Mouse (Mus musculus): ENCODE data around the gene Adcy3. TPM values are rescaled to one million over a fixed set of nuclear protein-coding genes. Genes with fewer than 3 reads are reported as not detected.

The Adcy3 gene
- total and polyA plus RNA-seq, 2 experiments from 2014 or later, result 11.5 to 40.4 TPM

DNA sequence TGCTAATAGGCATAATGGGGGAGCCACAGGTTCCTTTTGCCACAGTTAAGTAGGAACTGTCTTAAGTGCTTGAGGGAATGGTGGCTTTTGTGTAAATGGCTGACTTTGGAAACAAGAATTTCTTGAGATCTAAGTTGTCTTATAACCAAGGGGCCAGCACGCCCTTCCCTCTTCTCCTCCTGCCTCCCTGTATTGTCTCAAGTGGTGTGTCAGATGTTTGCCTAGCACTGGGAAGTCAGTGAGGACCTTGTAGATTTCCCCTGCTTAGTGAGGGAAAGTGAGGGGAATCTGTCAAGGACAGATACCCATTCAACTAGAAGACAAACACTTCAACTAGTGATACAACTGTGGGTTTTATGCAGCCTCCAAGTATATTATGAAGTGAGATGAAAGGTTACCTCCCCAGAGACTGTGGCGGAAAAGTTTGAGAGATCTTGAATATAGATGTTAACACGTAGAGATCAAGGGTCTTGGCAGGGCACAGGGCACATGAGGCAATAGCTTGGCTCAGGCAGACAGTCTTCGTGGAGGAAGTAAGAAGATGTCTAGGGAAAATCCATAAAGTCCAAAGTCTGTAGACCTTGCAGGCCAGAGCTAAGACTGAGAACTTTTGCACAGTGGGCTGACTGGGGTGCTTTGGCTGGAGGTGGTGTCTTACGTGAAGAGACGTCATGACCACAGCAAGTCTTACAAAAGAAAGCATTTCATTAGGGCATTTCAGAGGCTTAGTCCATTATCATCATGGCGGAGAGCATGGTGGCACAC lies 26.1 kb downstream of the Adcy3 start:
- H3K9me3 ChIP-seq (ENCODE audit: low read length), result no peaks in the 10 kb centered on the region
- no peak for TF ChIP-seq CTCF (IDR thresholded peaks at IDR 0.05; ENCODE audit: low read depth)

DNA sequence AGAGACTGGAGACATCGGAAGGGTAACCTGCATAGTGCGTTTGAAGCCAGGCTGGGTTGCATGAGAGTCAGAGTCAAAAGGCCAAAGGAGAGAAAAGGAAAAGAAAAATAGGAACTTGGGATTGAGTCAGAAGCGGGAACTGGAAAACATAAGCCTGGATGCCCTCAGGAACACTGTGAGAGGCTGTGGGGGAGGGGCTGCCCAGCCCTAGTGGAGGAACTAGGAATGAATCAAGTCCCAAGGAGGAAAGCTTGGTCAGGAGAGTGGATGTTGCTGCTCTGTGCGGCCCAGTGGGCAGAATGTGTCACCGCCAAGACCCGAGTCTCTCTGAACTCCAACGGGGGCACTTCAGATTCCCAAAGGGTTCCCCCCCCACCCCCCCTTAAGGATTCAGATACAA lies 27.4 kb downstream of the Adcy3 start:
- TF ChIP-seq CTCF (IDR thresholded peaks at IDR 0.05; ENCODE audit: low read depth), result peak; percentile 27; the same call in 1 of the 2 replicates
- no peak for DNase-seq (ENCODE audit: low spot score)

More for the DNA sequence above, 26.1 kb downstream of the Adcy3 start:
- H3K9ac ChIP-seq (replicated peaks; ENCODE audit: low read length), result no peak overlapping the region
- DNase-seq (ENCODE audit: low spot score) (no peak), ATAC-seq (no peak)
- H3K27ac ChIP-seq, result no peak overlapping the region
- no peak overlapping the region for H3K4me2 ChIP-seq (ENCODE audit: low read depth, low read length)
- 93% methylated on average over 7 of the region's 7 CpGs for WGBS
- H3K4me1 ChIP-seq (ENCODE audit: insufficient read depth, low read length), result no peaks in the 10 kb centered on the region
- H3K4me3 ChIP-seq (ENCODE audit: low read length), result no peak overlapping the region
- no peaks in the 10 kb centered on the region for H3K36me3 ChIP-seq (ENCODE audit: insufficient read depth, low read length)
- no peaks in the 10 kb centered on the region for H3K27me3 ChIP-seq (ENCODE audit: insufficient read depth, low read length)

DNA sequence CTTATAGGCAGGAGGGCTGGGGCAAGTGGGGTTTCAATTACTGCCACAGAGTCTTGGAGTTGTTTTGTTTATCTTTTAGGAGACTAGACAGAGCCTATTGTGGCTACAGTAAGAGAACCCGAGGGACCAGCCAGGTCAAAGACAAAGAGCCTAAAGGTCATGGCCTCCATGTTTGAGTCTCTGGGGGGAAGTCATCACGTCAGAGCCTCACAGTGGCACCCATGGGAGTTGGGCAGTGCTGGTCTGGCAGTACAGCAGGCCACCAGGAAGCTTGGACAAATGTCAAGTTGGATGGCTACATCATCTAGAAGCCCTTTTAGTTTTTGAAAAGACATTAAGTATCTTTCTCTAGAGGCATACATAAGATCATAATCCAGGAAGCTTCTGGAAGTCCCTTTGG lies 30.0 kb downstream of the Adcy3 start:
- no peak for ATAC-seq
- no peak for TF ChIP-seq CTCF (IDR thresholded peaks at IDR 0.05; ENCODE audit: low read depth)
- H3K27ac ChIP-seq, result no peak overlapping the region
- no peaks in the 10 kb centered on the region for H3K4me1 ChIP-seq (ENCODE audit: insufficient read depth, low read length)
- WGBS, result 21% methylated on average over 2 of the region's 2 CpGs
- no peaks in the 10 kb centered on the region for H3K9me3 ChIP-seq (ENCODE audit: low read length)
- H3K27me3 ChIP-seq (ENCODE audit: insufficient read depth, low read length), result no peaks in the 10 kb centered on the region
- no peaks in the 10 kb centered on the region for H3K36me3 ChIP-seq (ENCODE audit: insufficient read depth, low read length)
- no peak overlapping the region for H3K4me2 ChIP-seq (ENCODE audit: low read depth, low read length)
- no peak overlapping the region for H3K9ac ChIP-seq (replicated peaks; ENCODE audit: low read length)
- H3K4me3 ChIP-seq (ENCODE audit: low read length), result no peak overlapping the region
- no peak for DNase-seq (ENCODE audit: low spot score)

More for the DNA sequence above, 27.4 kb downstream of the Adcy3 start:
- no peaks in the 10 kb centered on the region for H3K27me3 ChIP-seq (ENCODE audit: insufficient read depth, low read length)
- no peak overlapping the region for H3K9ac ChIP-seq (replicated peaks; ENCODE audit: low read length)
- no peaks in the 10 kb centered on the region for H3K4me1 ChIP-seq (ENCODE audit: insufficient read depth, low read length)
- H3K27ac ChIP-seq, result no peak overlapping the region
- 69% methylated on average over 7 of the region's 7 CpGs for WGBS
- no peak overlapping the region for H3K4me3 ChIP-seq (ENCODE audit: low read length)
- no peaks in the 10 kb centered on the region for H3K36me3 ChIP-seq (ENCODE audit: insufficient read depth, low read length)
- no peak for ATAC-seq
- H3K9me3 ChIP-seq (ENCODE audit: low read length), result no peaks in the 10 kb centered on the region
- H3K4me2 ChIP-seq (ENCODE audit: low read depth, low read length), result no peak overlapping the region

- Histone ChIP-seq H3K27ac (no peak overlapping the region), H3K36me3 (ENCODE audit: insufficient read depth, low read length) (no peaks in the 10 kb centered on the region), H3K4me1 (ENCODE audit: insufficient read depth, low read length) (no peaks in the 10 kb centered on the region), H3K27me3 (ENCODE audit: insufficient read depth, low read length) (no peaks in the 10 kb centered on the region), H3K9ac (replicated peaks; ENCODE audit: low read length) (no peak overlapping the region), H3K4me2 (ENCODE audit: low read depth, low read length) (no peak overlapping the region), H3K4me3 (ENCODE audit: low read length) (no peak overlapping the region), H3K9me3 (ENCODE audit: low read length) (no peaks in the 10 kb centered on the region)
- TF ChIP-seq CTCF (IDR thresholded peaks at IDR 0.05; ENCODE audit: low read depth), result no peak
- whole genome bisulfite sequencing, result 70% methylated on average over 3 of the region's 3 CpGs
- ATAC-seq (no peak), DNase-seq (ENCODE audit: low spot score) (no peak)
Observed at GRCm38 (mm10) chr12:4166970-4167369, 34.1 kb downstream of the Adcy3 start.

- no peaks in the 10 kb centered on the region for H3K9me3 ChIP-seq (ENCODE audit: low read length)
- no peak overlapping the region for H3K27ac ChIP-seq
- no peak for ATAC-seq
- no peak overlapping the region for H3K4me3 ChIP-seq (ENCODE audit: low read length)
- no peak for TF ChIP-seq CTCF (IDR thresholded peaks at IDR 0.05; ENCODE audit: low read depth)
- H3K36me3 ChIP-seq (ENCODE audit: insufficient read depth, low read length), result no peaks in the 10 kb centered on the region
- no peaks in the 10 kb centered on the region for H3K27me3 ChIP-seq (ENCODE audit: insufficient read depth, low read length)
- H3K4me1 ChIP-seq (ENCODE audit: insufficient read depth, low read length), result no peaks in the 10 kb centered on the region
- 89% methylated on average over 1 of the region's 1 CpGs for WGBS
- no peak overlapping the region for H3K9ac ChIP-seq (replicated peaks; ENCODE audit: low read length)
- no peak overlapping the region for H3K4me2 ChIP-seq (ENCODE audit: low read depth, low read length)
- DNase-seq (ENCODE audit: low spot score), result no peak
Observed at GRCm38 (mm10) chr12:4169058-4169457, 36.2 kb downstream of the Adcy3 start.

GRCm38 (mm10) chr12:4169622-4170021 lies 36.7 kb downstream of the Adcy3 start:
- TF ChIP-seq CTCF (IDR thresholded peaks at IDR 0.05; ENCODE audit: low read depth), result no peak
- no peak overlapping the region for H3K27ac ChIP-seq
- H3K4me2 ChIP-seq (ENCODE audit: low read depth, low read length), result no peak overlapping the region
- H3K9me3 ChIP-seq (ENCODE audit: low read length), result no peaks in the 10 kb centered on the region
- H3K9ac ChIP-seq (replicated peaks; ENCODE audit: low read length), result no peak overlapping the region
- DNase-seq (ENCODE audit: low spot score) (no peak), ATAC-seq (no peak)
- H3K36me3 ChIP-seq (ENCODE audit: insufficient read depth, low read length), result no peaks in the 10 kb centered on the region
- H3K4me3 ChIP-seq (ENCODE audit: low read length), result no peak overlapping the region
- no peaks in the 10 kb centered on the region for H3K27me3 ChIP-seq (ENCODE audit: insufficient read depth, low read length)
- 68% methylated on average over 5 of the region's 5 CpGs for WGBS
- no peaks in the 10 kb centered on the region for H3K4me1 ChIP-seq (ENCODE audit: insufficient read depth, low read length)

DNA sequence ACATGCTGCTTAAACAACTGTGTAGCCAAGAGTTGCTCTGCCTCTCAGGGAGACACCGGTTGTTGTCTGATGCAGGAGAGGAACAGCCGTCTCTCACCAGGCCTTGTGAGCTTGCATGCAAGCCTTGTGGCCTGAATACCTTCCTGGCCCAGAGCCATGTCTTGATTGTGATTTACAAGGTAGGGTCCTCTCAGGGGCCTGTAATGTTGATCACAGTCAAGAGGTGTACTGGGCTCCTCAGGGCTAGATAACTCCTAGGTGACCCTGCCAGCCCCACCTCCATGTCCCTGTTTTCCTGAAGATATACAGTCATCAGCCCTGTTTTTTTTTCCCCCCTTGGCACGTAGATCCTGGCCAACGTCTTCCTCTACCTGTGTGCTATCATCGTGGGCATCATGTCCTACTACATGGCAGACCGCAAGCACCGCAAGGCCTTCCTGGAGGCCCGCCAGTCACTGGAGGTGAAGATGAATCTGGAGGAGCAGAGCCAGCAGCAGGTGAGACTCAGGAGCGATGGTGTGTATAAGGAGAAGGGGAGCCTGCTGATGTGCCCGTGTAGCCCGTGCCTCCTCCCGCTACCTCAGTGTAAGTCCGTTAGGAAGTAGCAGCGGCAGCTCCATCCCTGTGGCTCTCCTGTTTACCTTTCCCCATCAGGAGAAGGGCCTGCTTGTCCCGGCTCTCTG lies 40.3 kb downstream of the Adcy3 start:
- Histone ChIP-seq H3K27me3 (ENCODE audit: insufficient read depth, low read length) (no peaks in the 10 kb centered on the region), H3K9me3 (ENCODE audit: low read length) (no peaks in the 10 kb centered on the region)
- WGBS, result 83% methylated on average over 15 of the region's 15 CpGs

More for the DNA sequence above, 40.3 kb downstream of the Adcy3 start:
- DNase-seq (ENCODE audit: low spot score) (no peak), ATAC-seq (no peak)
- no peak for TF ChIP-seq CTCF (IDR thresholded peaks at IDR 0.05; ENCODE audit: low read depth)
- Histone ChIP-seq H3K36me3 (ENCODE audit: insufficient read depth, low read length) (no peaks in the 10 kb centered on the region), H3K4me1 (ENCODE audit: insufficient read depth, low read length) (no peaks in the 10 kb centered on the region), H3K4me3 (ENCODE audit: low read length) (no peak overlapping the region), H3K4me2 (ENCODE audit: low read depth, low read length) (no peak overlapping the region), H3K9ac (replicated peaks; ENCODE audit: low read length) (no peak overlapping the region), H3K27ac (no peak overlapping the region)
